Mouse (Mus musculus) kidney, postnatal 0 days (tissue): ENCODE results near the gene Rag2. TPM values are rescaled to one million over a fixed set of nuclear protein-coding genes. Genes with fewer than 3 reads are reported as not detected.

Experiments
- ATAC-seq: fragments of 200-750 bp; cut with Nextera tagmentation; replicated peaks from 2 replicates; pipeline ENCODE4 v1.8.0; 2017; ENCODE audit warnings: low read depth, moderate number of reproducible peaks, moderate TSS enrichment, moderate library complexity; ENCODE audit not compliant: low FRiP score
- DNase-seq: peaks from one replicate; pipeline ENCODE4 v3.0.0-alpha.2; 2016; ENCODE audit warnings: low spot score
- H3K27ac ChIP-seq: fragments of 300-500 bp; sonication (generic); 2 replicates; pipeline ENCODE4 v1.5.1; 2014; ENCODE audit warnings: mild to moderate bottlenecking
- H3K27me3 ChIP-seq: fragments of 300-500 bp; sonication (generic); 2 replicates; pipeline ENCODE4 v1.6.1; 2014; ENCODE audit warnings: low read length, mixed read lengths; ENCODE audit not compliant: insufficient read depth
- H3K36me3 ChIP-seq: fragments of 300-500 bp; sonication (generic); 2 replicates; pipeline ENCODE4 v1.6.1; 2014; ENCODE audit warnings: low read length, mixed read lengths; ENCODE audit not compliant: insufficient read depth
- H3K4me1 ChIP-seq: fragments of 300-500 bp; sonication (generic); replicated peaks from 2 replicates; pipeline ENCODE4 v1.6.1; 2014; ENCODE audit warnings: antibody characterized with exemption, low read length, mixed read lengths; ENCODE audit not compliant: insufficient read depth
- H3K4me2 ChIP-seq: fragments of 300-500 bp; sonication (generic); 2 replicates; pipeline ENCODE4 v1.6.1; 2014; ENCODE audit warnings: mild to moderate bottlenecking, low read length, moderate library complexity, mixed read lengths
- H3K4me3 ChIP-seq: fragments of 300-500 bp; sonication (generic); replicated peaks from 2 replicates; pipeline ENCODE4 v1.5.1; 2014; ENCODE audit warnings: low read depth, low read length
- H3K9ac ChIP-seq: fragments of 300-500 bp; sonication (generic); 2 replicates; pipeline ENCODE4 v1.6.1; 2014; ENCODE audit warnings: low read depth, low read length
- H3K9me3 ChIP-seq: fragments of 300-500 bp; sonication (generic); replicated peaks from 2 replicates; pipeline ENCODE4 v1.6.1; 2016; ENCODE audit warnings: low read length, inconsistent platforms, mixed read lengths
- CTCF ChIP-seq: IDR thresholded peaks from 2 replicates; pipeline ENCODE4 v1.5.1; 2016; ENCODE audit warnings: antibody characterized with exemption, low read depth, mild to moderate bottlenecking, moderate library complexity
- WGBS: fragments of 180-500 bp; shearing (Covaris S2); extraction: QIAGEN DNeasy Blood & Tissue Kit; methylation state at CpG from one replicate; pipeline ENCODE4 v1.1.7; 2014; 5-methylcytosine and 5-hydroxymethylcytosine counted together
- polyA plus RNA-seq: library from polyadenylated mRNA; unstranded; fragments of >200 nt; fragmentation: Nextera tagmentation; extraction: Ambion mirVana; gene quantifications from 2 replicates; pipeline ENCODE4 v1.2.1, GENCODE M21; 2015

Rag2 gene
- polyA plus RNA-seq, 1 experiment from 2014 or later: not detected

DNA sequence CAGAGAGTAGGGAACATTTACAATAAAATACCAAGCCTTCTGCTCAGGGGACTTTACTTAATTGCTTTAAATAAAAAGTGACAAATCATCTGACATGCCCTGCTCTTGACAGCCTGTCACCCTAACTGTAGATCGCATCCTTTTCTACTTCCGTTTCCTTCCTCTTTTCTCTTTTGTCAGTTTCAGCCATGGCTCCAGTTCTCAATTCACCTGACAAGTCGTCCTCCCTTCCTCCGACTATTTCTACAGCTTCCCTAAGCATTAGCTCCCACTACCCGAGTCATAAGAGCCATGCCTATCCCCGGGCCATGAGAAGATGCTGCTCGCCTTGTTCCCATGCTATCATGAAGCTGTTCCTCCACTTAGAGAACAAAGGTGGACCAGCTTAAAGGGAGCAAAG is 2.9 kb upstream of the Rag2 start:
- Histone ChIP-seq H3K4me2 (no peak overlapping the region), H3K9ac (no peak overlapping the region), H3K36me3 (no peaks in the 10 kb centered on the region), H3K4me3 (no peak overlapping the region), H3K27me3 (no peaks in the 10 kb centered on the region), H3K9me3 (no peaks in the 10 kb centered on the region), H3K27ac (no peak overlapping the region), H3K4me1 (no peaks in the 10 kb centered on the region)
- 57% methylated on average over 7 of the region's 7 CpGs for WGBS
- DNase-seq: no peak
- TF ChIP-seq CTCF: no peak
- no peak for ATAC-seq

DNA sequence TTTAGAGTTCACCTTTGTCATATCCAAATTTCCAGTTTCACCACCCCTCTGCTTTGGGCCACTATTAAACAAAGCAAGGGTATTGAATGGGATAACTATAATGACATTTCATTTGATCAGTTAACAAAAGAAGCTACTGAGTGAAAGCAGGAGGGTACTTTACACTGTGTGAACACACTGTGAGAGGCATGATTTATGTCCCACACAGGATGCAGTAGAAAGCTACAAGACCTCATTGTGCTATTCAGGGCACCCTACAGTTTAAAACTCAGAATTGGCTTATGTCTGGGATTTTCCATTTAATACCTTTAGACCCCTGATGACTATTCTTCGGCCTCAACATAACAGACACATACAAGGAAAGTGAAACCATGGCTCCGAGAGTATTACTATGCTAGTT is 1.5 kb upstream of the Rag2 start:
- no peaks in the 10 kb centered on the region for H3K4me1 ChIP-seq
- no peaks in the 10 kb centered on the region for H3K36me3 ChIP-seq
- no peaks in the 10 kb centered on the region for H3K27me3 ChIP-seq
- no peak overlapping the region for H3K4me2 ChIP-seq
- no peak for DNase-seq
- no peak overlapping the region for H3K9ac ChIP-seq
- TF ChIP-seq CTCF: no peak
- no peak overlapping the region for H3K27ac ChIP-seq
- no peak overlapping the region for H3K4me3 ChIP-seq
- WGBS: 88% methylated on average over 2 of the region's 2 CpGs
- ATAC-seq: no peak
- no peaks in the 10 kb centered on the region for H3K9me3 ChIP-seq

DNA sequence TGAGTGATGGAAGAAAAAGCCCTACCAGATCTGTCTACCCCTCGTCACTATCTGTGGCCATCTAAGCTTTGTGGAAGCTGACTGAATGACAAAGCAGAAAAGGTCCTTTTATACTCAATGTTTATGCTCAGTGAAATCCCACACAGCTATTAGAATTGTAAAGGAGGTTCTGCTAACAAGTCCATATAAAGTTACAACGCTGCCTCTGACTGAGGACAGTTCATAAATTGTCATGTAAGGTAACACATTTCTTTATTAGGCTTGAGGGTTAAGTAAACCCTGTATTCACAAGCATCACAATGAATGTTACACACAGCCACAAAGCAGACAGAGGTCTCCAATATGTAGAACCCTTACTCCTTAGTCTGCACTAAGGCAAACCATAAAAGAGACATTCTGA is 507 bp upstream of the Rag2 start:
- Histone ChIP-seq H3K4me1 (no peaks in the 10 kb centered on the region), H3K27ac (no peak overlapping the region), H3K4me2 (no peak overlapping the region), H3K9ac (no peak overlapping the region), H3K4me3 (no peak overlapping the region), H3K27me3 (no peaks in the 10 kb centered on the region), H3K36me3 (no peaks in the 10 kb centered on the region), H3K9me3 (no peaks in the 10 kb centered on the region)
- DNase-seq (no peak), ATAC-seq (no peak)
- 30% methylated on average over 2 of the region's 2 CpGs for WGBS
- no peak for TF ChIP-seq CTCF

DNA sequence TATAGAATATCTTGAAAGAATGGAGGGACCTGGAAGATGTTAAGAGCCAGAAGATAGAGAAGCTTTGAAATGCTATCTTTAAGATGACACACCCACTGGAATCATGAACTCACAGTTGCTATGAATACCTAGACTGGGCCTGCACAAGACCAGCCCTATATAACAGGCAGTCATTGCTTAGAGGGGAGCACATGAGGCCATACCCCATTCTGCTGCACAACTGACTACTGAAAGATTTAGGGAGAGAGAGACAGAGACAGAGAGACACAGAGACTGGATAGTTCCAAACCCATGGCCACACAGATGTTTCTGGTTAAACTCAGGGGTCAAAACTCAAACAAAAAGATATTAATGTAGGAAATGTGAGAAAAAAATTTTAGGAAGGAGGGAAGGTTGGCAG is 2.7 kb downstream of the Rag2 start:
- Histone ChIP-seq H3K9me3 (no peaks in the 10 kb centered on the region), H3K4me3 (no peak overlapping the region), H3K9ac (no peak overlapping the region), H3K4me2 (no peak overlapping the region), H3K27ac (no peak overlapping the region), H3K36me3 (no peaks in the 10 kb centered on the region), H3K4me1 (no peaks in the 10 kb centered on the region), H3K27me3 (no peaks in the 10 kb centered on the region)
- DNase-seq (no peak), ATAC-seq (no peak)
- no peak for TF ChIP-seq CTCF

DNA sequence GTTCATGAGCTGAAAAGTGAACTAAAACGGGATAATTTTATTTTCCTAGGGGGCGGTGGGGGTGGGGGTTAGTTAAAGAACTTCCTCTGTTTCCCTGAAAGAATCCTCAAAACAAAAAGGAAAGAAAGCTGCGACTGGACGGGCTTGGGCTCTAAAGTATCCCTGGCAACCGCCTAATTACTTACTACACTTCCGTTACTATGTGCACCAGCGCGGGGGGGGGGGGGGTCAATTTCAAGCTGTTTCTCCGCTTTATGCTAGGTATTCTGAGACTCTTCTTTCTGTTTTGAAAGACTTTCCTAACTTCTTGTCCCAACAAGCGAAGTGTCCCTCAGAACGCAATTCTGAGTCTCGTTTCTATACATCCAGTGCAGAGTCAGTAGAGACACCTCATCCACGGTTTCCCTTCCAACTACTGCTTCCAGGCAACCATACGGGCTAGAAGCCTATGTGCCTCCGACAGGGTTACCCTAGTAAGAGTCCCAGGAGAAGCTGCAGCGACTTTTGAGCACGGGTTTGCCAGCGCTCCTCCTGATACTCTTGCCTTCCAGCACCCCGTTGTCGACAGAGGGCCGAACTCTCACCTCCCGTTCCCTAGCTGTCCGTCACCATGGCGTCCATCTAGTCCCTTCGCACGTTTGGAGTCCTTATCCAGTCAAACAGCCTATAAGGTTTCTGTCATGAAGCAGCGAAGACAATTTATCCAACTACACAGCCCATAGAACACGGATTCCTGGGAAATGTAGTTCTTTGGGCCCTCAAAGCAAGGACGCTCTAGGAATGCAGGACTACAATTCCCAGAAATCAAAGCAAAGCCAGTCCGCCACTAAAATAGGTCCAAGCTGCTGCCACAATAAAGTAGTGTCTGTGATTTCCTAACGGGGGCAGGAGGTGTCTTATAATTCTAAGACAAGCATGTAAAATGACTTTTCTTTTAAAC is 4.0 kb downstream of the Rag2 start:
- no peaks in the 10 kb centered on the region for H3K9me3 ChIP-seq
- H3K4me1 ChIP-seq: no peaks in the 10 kb centered on the region
- DNase-seq: peak; percentile 98
- H3K4me2 ChIP-seq: peak overlapping the region; percentile 67
- TF ChIP-seq CTCF: no peak
- peak overlapping the region; percentile 81 for H3K4me3 ChIP-seq
- no peaks in the 10 kb centered on the region for H3K27me3 ChIP-seq
- H3K27ac ChIP-seq: peak overlapping the region; percentile 85
- no peaks in the 10 kb centered on the region for H3K36me3 ChIP-seq
- peak; percentile 99 for ATAC-seq
- H3K9ac ChIP-seq: peak overlapping the region; percentile 64
- WGBS: 1% methylated on average over 31 of the region's 31 CpGs

DNA sequence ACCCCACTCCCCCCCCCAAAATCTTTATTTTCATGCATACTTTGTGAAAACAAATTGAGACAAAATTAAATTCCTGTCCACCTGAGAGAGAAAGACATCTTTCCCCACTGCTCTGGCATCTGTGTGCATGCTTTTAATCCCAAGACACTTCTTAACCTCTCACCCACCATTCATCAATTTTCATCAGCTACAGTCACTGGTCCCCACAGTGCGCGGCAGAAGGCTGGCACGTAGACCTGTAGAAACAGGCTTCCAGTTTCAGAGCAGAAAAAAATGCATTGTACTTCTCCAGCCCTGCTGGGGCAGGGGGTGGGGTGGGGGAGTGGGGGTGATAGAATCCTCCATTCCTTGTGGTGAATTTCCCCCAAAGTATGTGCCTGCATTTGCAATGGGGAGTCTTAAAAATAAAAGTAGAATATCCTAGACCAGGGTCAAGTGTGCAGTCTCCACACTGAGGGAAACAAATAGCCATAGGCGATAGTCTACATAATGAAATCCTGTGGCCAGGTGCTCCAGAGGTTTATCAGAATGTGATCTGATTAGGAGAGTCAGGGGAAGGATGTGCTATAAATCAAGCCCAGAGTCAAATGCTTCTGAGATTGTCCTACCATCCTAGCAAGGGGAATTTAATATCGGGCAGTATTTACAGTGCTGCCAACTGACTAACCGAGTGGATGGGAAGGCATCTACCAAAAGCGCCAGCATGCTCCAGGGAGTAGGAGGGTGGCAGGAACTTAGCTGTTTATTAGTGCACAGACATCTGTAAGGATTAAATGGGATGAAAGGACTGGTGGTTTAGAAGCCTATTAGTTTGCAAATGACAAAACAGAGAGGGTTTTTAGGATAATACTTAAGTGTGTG is 14.7 kb downstream of the Rag2 start:
- Histone ChIP-seq H3K9ac (no peak overlapping the region), H3K4me1 (no peaks in the 10 kb centered on the region), H3K36me3 (no peaks in the 10 kb centered on the region), H3K27ac (no peak overlapping the region), H3K4me2 (no peak overlapping the region), H3K27me3 (no peaks in the 10 kb centered on the region), H3K9me3 (no peaks in the 10 kb centered on the region), H3K4me3 (no peak overlapping the region)
- no peak for ATAC-seq
- 30% methylated on average over 7 of the region's 7 CpGs for WGBS
- no peak for DNase-seq
- no peak for TF ChIP-seq CTCF
